In the genomic region with DNA sequence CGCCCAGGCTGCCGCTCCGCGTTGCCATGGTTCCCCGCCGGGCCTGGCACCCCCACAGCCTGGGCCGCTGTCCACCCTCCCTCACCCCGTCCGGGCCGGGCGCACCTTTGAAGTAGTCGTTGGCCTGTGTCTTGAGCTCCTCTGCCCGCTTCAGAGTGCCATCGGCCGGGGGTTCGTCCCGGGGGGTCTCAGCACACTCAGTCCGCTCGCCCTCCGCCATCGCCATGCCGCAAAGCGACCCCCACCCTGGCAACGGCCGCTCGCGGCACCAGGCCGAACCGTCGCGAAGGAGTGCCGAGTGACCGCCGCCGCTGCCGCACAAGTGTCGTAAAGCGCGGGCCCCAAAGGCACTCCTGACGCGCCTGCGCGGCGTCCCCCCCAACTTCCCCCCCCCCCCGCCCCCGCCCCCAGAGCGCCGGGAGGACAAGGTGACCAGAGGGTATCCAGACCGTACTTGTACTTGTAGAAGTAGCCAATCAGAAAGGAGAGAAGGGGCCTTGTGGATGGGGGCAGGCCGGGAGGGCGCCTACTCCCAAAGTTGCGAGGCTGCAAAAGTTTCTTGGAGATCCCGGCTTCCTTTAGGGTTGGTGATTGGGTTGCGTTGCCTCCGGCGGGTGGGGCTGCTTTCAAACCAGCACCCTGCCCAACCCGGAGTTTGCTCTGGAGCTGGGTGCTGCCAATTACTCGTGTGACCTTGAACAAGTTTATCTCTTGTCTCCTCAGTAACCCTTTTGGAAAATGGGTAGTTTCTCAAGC, we compare ENCODE assay signal across 8 mouse cellular contexts. TPM values are rescaled to one million over a fixed set of nuclear protein-coding genes. Genes with fewer than 3 reads are reported as not detected.
DNase-seq lines count a peak whose midpoint lies in the region; ATAC-seq and TF ChIP-seq lines count a peak whose summit lies in the region.

A gene (minus strand): TSS at position 337 of the 756 bp plus-strand sequence.

- peaks cover 41% of the 10 kb centered on the region for H3K4me1 ChIP-seq in forebrain, embryonic 10.5 days
- peaks cover 49% of the 10 kb centered on the region for H3K4me1 ChIP-seq in heart, embryonic 15.5 days (replicated peaks)
- peaks cover 21 to 33% of the 10 kb centered on the region in 2 experiments for H3K4me1 ChIP-seq in liver, embryonic 14.5 days (replicated peaks; ENCODE audit: control insufficient read depth in 2 of 2, insufficient read depth in 2 of 2, low read length in 1 of 2)
- H3K4me1 ChIP-seq in neural tube, embryonic 11.5 days (ENCODE audit: control insufficient read depth, insufficient read depth, low read length): peaks cover 9% of the 10 kb centered on the region
- peaks cover 7% of the 10 kb centered on the region for H3K4me1 ChIP-seq in stomach, postnatal 0 days (replicated peaks; ENCODE audit: control insufficient read depth, insufficient read depth)

- H3K9ac ChIP-seq in heart, embryonic 15.5 days: peak within 1 kb of the TSS; percentile 87
- peak within 1 kb of the TSS; percentile 94 for H3K9ac ChIP-seq in liver, embryonic 14.5 days (replicated peaks)
- H3K9ac ChIP-seq in neural tube, embryonic 11.5 days (ENCODE audit: low read length): peak within 1 kb of the TSS; percentile 63
- peak within 1 kb of the TSS; percentile 87 for H3K9ac ChIP-seq in stomach, postnatal 0 days (ENCODE audit: low read length)

- peak; percentile 12 for ATAC-seq in CD4-positive, CD25-positive, alpha-beta regulatory T cell, adult 4 months
- peak; percentile 78 for ATAC-seq in heart, embryonic 15.5 days (replicated peaks; ENCODE audit: insufficient number of reproducible peaks, insufficient read depth, low FRiP score, low read depth)
- peak; percentile 81 for ATAC-seq in liver, embryonic 14.5 days (ENCODE audit: insufficient read depth)
- peak; percentile 86 for ATAC-seq in neural tube, embryonic 11.5 days (ENCODE audit: insufficient read depth, low FRiP score, low TSS enrichment)
- ATAC-seq in stomach, postnatal 0 days (ENCODE audit: low FRiP score, low TSS enrichment): peak; percentile 79

- H3K27me3 ChIP-seq in forebrain, embryonic 10.5 days (ENCODE audit: poor library complexity, severe bottlenecking): no peaks in the 10 kb centered on the region
- no peaks in the 10 kb centered on the region for H3K27me3 ChIP-seq in heart, embryonic 15.5 days
- no peaks in the 10 kb centered on the region for H3K27me3 ChIP-seq in liver, embryonic 14.5 days (ENCODE audit: control insufficient read depth, insufficient read depth, low read length)
- no peaks in the 10 kb centered on the region for H3K27me3 ChIP-seq in neural tube, embryonic 11.5 days (ENCODE audit: control insufficient read depth, insufficient read depth, low read length)
- H3K27me3 ChIP-seq in stomach, postnatal 0 days (ENCODE audit: control insufficient read depth, insufficient read depth, low read length): no peaks in the 10 kb centered on the region

- peak within 1 kb of the TSS; percentile 78 for H3K4me2 ChIP-seq in heart, embryonic 15.5 days
- H3K4me2 ChIP-seq in liver, embryonic 14.5 days (ENCODE audit: low read depth): peak within 1 kb of the TSS; percentile 77
- peak within 1 kb of the TSS; percentile 69 for H3K4me2 ChIP-seq in neural tube, embryonic 11.5 days (ENCODE audit: low read depth)
- peak within 1 kb of the TSS; percentile 74 for H3K4me2 ChIP-seq in stomach, postnatal 0 days (replicated peaks; ENCODE audit: low read depth)

- peaks cover 35% of the 10 kb centered on the region for H3K36me3 ChIP-seq in forebrain, embryonic 10.5 days (replicated peaks)
- H3K36me3 ChIP-seq in heart, embryonic 15.5 days: peaks cover 15% of the 10 kb centered on the region
- H3K36me3 ChIP-seq in liver, embryonic 14.5 days (replicated peaks; ENCODE audit: control insufficient read depth, insufficient read depth, low read depth): peaks cover 5% of the 10 kb centered on the region
- H3K36me3 ChIP-seq in neural tube, embryonic 11.5 days (ENCODE audit: control insufficient read depth, insufficient read depth, low read length): no peaks in the 10 kb centered on the region
- peaks cover 12% of the 10 kb centered on the region for H3K36me3 ChIP-seq in stomach, postnatal 0 days (ENCODE audit: control insufficient read depth, insufficient read depth, low read length)

- no peak for TF ChIP-seq EP300 in liver, embryonic 14.5 days (IDR thresholded peaks at IDR 0.05; ENCODE audit: low read depth)
- TF ChIP-seq EP300 in stomach, postnatal 0 days (optimal IDR thresholded peaks at IDR 0.05): peak; percentile 31

- DNase-seq in c-Kit-negative CD71-positive TER-119-positive erythroid progenitor cells, embryonic 14.5 days (ENCODE audit: low read depth, low spot score): peak; percentile 65
- DNase-seq in forebrain, embryonic 10.5 days (ENCODE audit: extremely low spot score, low spot score): peak; percentile 97
- DNase-seq in kidney, postnatal 25 days: peak; percentile 90 to 97
- DNase-seq in liver, embryonic 14.5 days (ENCODE audit: low read depth in 3 of 3, low spot score in 3 of 3): peak; percentile 66 to 72 (median 68)
- peak; percentile 94 for DNase-seq in neural tube, embryonic 11.5 days (ENCODE audit: low spot score)
- peak; percentile 96 for DNase-seq in stomach, postnatal 0 days (ENCODE audit: low spot score)

- TF ChIP-seq CTCF in liver, embryonic 14.5 days (IDR thresholded peaks at IDR 0.05; ENCODE audit: low read depth): no peak
- no peak for TF ChIP-seq CTCF in stomach, postnatal 0 days (IDR thresholded peaks at IDR 0.05; ENCODE audit: low read depth)

- peak within 1 kb of the TSS; percentile 93 for H3K4me3 ChIP-seq in forebrain, embryonic 10.5 days
- H3K4me3 ChIP-seq in heart, embryonic 15.5 days: peak within 1 kb of the TSS; percentile 82
- peak within 1 kb of the TSS; percentile 81 to 92 for H3K4me3 ChIP-seq in liver, embryonic 14.5 days (ENCODE audit: insufficient read depth in 1 of 2, low read depth in 2 of 2, low read length in 2 of 2)
- H3K4me3 ChIP-seq in neural tube, embryonic 11.5 days (ENCODE audit: low read depth, low read length): peak within 1 kb of the TSS; percentile 63
- H3K4me3 ChIP-seq in stomach, postnatal 0 days (ENCODE audit: low read depth, low read length): peak within 1 kb of the TSS; percentile 80

- H3K27ac ChIP-seq in forebrain, embryonic 10.5 days: peak within 1 kb of the TSS; percentile 94
- peak within 1 kb of the TSS; percentile 88 for H3K27ac ChIP-seq in heart, embryonic 15.5 days
- peak within 1 kb of the TSS; percentile 67 for H3K27ac ChIP-seq in liver, embryonic 14.5 days
- no peak within 1 kb of the TSS for H3K27ac ChIP-seq in neural tube, embryonic 11.5 days (ENCODE audit: low read depth, low read length)
- H3K27ac ChIP-seq in stomach, postnatal 0 days (replicated peaks): peak within 1 kb of the TSS; percentile 90

- H3K9me3 ChIP-seq in forebrain, embryonic 10.5 days: no peaks in the 10 kb centered on the region
- H3K9me3 ChIP-seq in heart, embryonic 15.5 days (replicated peaks): no peaks in the 10 kb centered on the region
- H3K9me3 ChIP-seq in liver, embryonic 14.5 days (ENCODE audit: control insufficient read depth, low read length): no peaks in the 10 kb centered on the region
- H3K9me3 ChIP-seq in neural tube, embryonic 11.5 days (ENCODE audit: control insufficient read depth, low read length): no peaks in the 10 kb centered on the region
- no peaks in the 10 kb centered on the region for H3K9me3 ChIP-seq in stomach, postnatal 0 days (ENCODE audit: control insufficient read depth, low read length)

- under 1% methylated on average over 54 of the region's 58 CpGs for WGBS in forebrain, embryonic 10.5 days
- under 1% methylated on average over 56 of the region's 58 CpGs for WGBS in heart, embryonic 15.5 days
- WGBS in liver, embryonic 14.5 days (ENCODE audit: insufficient replicate concordance): under 1% methylated on average over 50 of the region's 58 CpGs
- WGBS in neural tube, embryonic 11.5 days: under 1% methylated on average over 56 of the region's 58 CpGs
- whole genome bisulfite sequencing in stomach, postnatal 0 days: under 1% methylated on average over 46 of the region's 58 CpGs

RNA-seq across cellular contexts. Expression of the gene that starts here (rescaled TPM):
- 10 to 100 TPM; 56.6 to 76.0 TPM for polyA plus RNA-seq in CD4-positive, CD25-positive, alpha-beta regulatory T cell, adult 4 months (2017; shearing (Covaris generic))
- polyA plus RNA-seq in forebrain, embryonic 10.5 days (2016; fragmentation: Nextera tagmentation; extraction: Ambion mirVana): 149 and 150 TPM in 2 replicates
- polyA plus RNA-seq in heart, embryonic 15.5 days (2015; fragmentation: Nextera tagmentation; extraction: Ambion mirVana): 82.5 and 99.2 TPM in 2 replicates
- 61.7 and 68.3 TPM in 2 replicates for polyA plus RNA-seq in liver, embryonic 14.5 days (2012; rRNA removed)
- 38.5 and 42.8 TPM in 2 replicates for polyA plus RNA-seq in liver, embryonic 14.5 days (2014; fragmentation: Nextera tagmentation; extraction: Ambion mirVana)
- 120 and 128 TPM in 2 replicates for polyA plus RNA-seq in neural tube, embryonic 11.5 days (2014; fragmentation: Nextera tagmentation; extraction: Ambion mirVana)
- 51.6 and 57.5 TPM in 2 replicates for polyA plus RNA-seq in stomach, postnatal 0 days (2015; fragmentation: Nextera tagmentation; extraction: Ambion mirVana)

Comparison
In these comparisons a context has a peak if more than half of its experiments do, and no peak if none do; other contexts are left out.
1. ATAC-seq: peak in every context shown above with its lines; median percentile 86 in neural tube, embryonic 11.5 days; 81 in liver, embryonic 14.5 days; 79 in stomach, postnatal 0 days; 78 in heart, embryonic 15.5 days; 12 in CD4-positive, CD25-positive, alpha-beta regulatory T cell, adult 4 months.